Comparison of ENCODE assay signal across 27 mouse cellular contexts in genomic region chr12:108737838-108738237, GRCm38 (mm10). TPM values are rescaled to one million over a fixed set of nuclear protein-coding genes. Genes with fewer than 3 reads are reported as not detected.
"Had no signal": no experiment of that assay in that cellular context is flagged by ENCODE, and none has a peak within 500 bp of the region (broad histone marks: within the 10 kb centered on the region; RNA-seq: fewer than 3 reads in every experiment).

No protein-coding gene starts in this region.

- ATAC-seq: forebrain, embryonic 13.5 days; forebrain, embryonic 14.5 days; forebrain, embryonic 15.5 days; forebrain, embryonic 16.5 days; forebrain, postnatal 0 days had no signal

- H3K4me2 ChIP-seq: embryonic facial prominence, embryonic 12.5 days; embryonic facial prominence, embryonic 13.5 days; embryonic facial prominence, embryonic 15.5 days; forebrain, embryonic 12.5 days; forebrain, embryonic 13.5 days; forebrain, embryonic 15.5 days had no signal

- H3K27ac ChIP-seq: embryonic facial prominence, embryonic 12.5 days; embryonic facial prominence, embryonic 13.5 days; embryonic facial prominence, embryonic 15.5 days; forebrain, embryonic 10.5 days; forebrain, embryonic 12.5 days; forebrain, embryonic 13.5 days; forebrain, embryonic 15.5 days; gastrocnemius, adult 2 months; heart, adult 2 months had no signal

- H3K36me3 ChIP-seq: embryonic facial prominence, embryonic 12.5 days; embryonic facial prominence, embryonic 13.5 days; embryonic facial prominence, embryonic 15.5 days; forebrain, embryonic 10.5 days; forebrain, embryonic 12.5 days; forebrain, embryonic 15.5 days had no signal

- DNase-seq: cerebellum, adult 2 months; cerebellum, adult 8-10 months; cerebellum, adult 9-10 months; cerebellum, adult 9-11 months; cerebellum, postnatal 10 days; cerebellum, postnatal 14 days; cerebellum, postnatal 25 days; cerebellum, postnatal 36 days; embryo, embryonic 11 days; forebrain, postnatal 0 days; gastrocnemius, adult 2 months; gastrocnemius, postnatal 10 days; gastrocnemius, postnatal 14 days; gastrocnemius, postnatal 25 days; gastrocnemius, postnatal 36 days; heart, adult 18-20 months; heart, adult 2 months had no signal

- H3K4me3 ChIP-seq: embryonic facial prominence, embryonic 12.5 days; embryonic facial prominence, embryonic 13.5 days; embryonic facial prominence, embryonic 15.5 days; erythroblast, embryonic 14.5 days; forebrain, embryonic 10.5 days; forebrain, embryonic 12.5 days; forebrain, embryonic 13.5 days; forebrain, embryonic 15.5 days; gastrocnemius, adult 2 months; heart, adult 2 months had no signal

- H3K4me1 ChIP-seq: embryonic facial prominence, embryonic 12.5 days; embryonic facial prominence, embryonic 13.5 days; embryonic facial prominence, embryonic 15.5 days; forebrain, embryonic 10.5 days; forebrain, embryonic 12.5 days; forebrain, embryonic 13.5 days; forebrain, embryonic 15.5 days had no signal

- H3K27me3 ChIP-seq: embryonic facial prominence, embryonic 12.5 days; embryonic facial prominence, embryonic 13.5 days; embryonic facial prominence, embryonic 15.5 days; forebrain, embryonic 12.5 days; forebrain, embryonic 13.5 days; forebrain, embryonic 15.5 days had no signal

- H3K9ac ChIP-seq: embryonic facial prominence, embryonic 12.5 days; embryonic facial prominence, embryonic 13.5 days; embryonic facial prominence, embryonic 15.5 days; forebrain, embryonic 12.5 days; forebrain, embryonic 13.5 days; forebrain, embryonic 15.5 days; forebrain, postnatal 0 days had no signal

- H3K9me3 ChIP-seq: embryonic facial prominence, embryonic 12.5 days; embryonic facial prominence, embryonic 13.5 days; embryonic facial prominence, embryonic 15.5 days; forebrain, embryonic 10.5 days; forebrain, embryonic 12.5 days; forebrain, embryonic 13.5 days; forebrain, embryonic 15.5 days had no signal

RNA-seq across cellular contexts. Expression of gene Degs2, which starts 35.7 kb away (rescaled TPM):
- polyA plus RNA-seq: erythroblast, embryonic 14.5 days had no signal
